Mouse (Mus musculus) spleen, postnatal 10 days (tissue): ENCODE measurements around the gene Polr1e.
"Not testable (repeated sequence)": the region's sequence is repeated elsewhere in the genome, so short reads cannot be mapped to it uniquely, and the experiment has no call there.

Experiments
- DNase-seq, 2 experiments: peaks; one replicate each; pipeline ENCODE4 v3.0.0; 2021 to 2022; ENCODE audit warnings: low spot score in 2 of 2

Polr1e gene

DNA sequence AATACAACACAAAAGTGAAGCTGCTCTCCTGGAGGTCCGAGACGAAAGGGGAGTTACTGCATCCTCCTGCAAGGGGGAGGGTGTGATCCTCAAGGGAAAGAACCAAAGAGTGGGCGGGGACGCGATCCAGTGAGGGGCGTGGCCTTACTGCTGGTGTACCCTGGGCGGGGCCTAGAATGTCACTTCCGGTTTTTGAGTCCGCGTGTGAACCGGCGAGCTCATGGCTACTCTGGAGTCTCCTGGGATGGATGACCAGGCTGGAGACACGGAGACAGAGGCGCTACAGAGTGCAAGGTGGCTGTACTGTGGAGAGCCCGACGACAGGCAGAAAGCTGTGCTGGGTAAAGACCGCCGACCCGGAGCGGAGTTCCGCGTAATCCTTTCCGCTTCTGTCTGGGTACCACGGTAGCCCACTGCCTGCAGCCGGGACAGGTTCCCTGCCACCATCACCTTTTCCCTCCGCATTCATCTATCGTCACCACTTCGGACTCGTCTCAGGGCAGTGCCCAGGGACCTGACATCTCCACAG lies at the start of gene Polr1e:
Polr1e (plus strand) TSS at position 132 of the 529 bp plus-strand sequence.
- DNase-seq, result peak; percentile 91 to 97

DNA sequence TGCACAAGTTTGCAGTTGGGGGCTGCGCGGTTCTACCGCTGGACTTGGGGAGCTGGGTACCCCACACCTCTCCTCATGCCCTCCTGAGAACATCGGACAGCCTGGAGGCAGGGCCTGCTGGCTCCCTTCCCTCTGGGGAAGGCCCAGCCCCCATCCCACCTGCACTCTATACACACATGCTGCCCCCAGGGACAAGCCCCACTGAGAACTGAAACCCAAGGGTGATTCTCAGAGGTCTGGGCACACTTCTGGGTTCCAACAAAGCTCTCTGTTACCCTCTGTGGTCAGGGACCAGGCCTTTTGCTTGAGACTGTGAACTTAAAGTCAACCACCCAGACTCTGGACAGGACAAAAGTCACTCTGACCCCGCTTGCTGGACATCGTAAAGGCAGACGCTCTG lies 48.3 kb upstream of the Polr1e start:
- DNase-seq, result peak in 1 of 2 experiments; percentile 79

DNA sequence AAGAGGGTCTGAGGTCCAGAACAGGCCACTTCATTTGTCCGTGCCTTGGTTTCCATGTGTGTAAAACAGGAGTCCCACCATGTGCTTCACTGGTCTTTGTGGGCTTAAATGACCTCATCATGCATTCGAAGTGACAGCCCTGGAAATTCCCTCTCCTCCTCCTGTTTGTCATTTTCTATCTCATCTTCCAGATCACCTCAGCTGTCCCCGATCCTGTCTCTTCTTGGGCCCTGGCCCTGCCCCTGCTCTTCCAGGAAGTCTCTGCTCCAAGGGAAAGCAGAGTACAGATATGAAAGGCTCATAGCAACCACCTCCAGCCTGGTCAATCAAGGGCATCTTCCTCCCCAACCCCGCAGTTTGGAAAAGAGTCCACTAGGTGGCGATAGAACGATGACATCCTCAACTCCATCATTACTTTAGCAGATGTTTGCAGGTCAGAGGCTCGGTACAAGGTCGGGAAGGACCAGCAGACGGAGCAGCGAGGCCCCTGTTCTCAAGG lies 47.7 kb upstream of the Polr1e start:
- DNase-seq, result peak; percentile 49 to 77

DNA sequence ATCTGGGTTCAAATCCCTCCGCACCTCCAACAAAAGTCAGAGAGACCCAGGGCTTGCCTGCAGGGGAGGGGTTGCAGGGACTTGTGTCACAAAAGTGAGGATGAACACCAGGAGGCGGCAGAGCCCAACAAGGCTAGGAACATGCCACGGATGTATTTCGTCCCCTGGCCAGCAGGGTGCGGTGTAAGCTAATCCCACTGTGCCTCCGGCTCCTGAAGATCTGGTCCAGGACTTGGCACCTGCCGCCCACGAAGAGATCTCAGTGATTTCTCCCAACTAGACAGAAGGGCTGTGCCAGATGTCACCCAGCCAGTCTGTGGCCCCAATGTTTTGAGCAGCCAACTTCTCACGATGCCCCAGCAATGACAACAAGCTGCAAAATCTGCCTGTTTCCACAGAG lies 44.9 kb upstream of the Polr1e start:
- peak; percentile 82 to 93 for DNase-seq

DNA sequence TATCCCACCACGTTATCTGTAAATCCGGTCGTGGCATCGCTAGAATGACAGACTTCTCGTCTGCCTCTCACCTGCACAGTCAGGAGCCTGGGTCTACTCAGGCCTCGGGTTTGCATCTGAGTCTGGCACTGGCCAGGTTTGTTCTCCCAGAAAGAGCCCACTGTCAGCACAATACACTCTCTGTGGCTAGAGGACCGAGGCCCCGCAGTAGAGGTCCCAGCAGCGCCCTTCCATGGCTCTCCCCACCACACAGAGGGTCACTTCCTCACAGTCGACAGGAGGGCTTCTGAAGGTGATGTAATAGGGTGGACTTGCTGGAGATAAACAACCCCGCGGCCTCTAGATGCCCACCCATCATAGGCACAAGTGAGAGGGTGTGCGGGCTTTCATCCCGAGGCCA lies 44.5 kb upstream of the Polr1e start:
- DNase-seq, result no peak

DNA sequence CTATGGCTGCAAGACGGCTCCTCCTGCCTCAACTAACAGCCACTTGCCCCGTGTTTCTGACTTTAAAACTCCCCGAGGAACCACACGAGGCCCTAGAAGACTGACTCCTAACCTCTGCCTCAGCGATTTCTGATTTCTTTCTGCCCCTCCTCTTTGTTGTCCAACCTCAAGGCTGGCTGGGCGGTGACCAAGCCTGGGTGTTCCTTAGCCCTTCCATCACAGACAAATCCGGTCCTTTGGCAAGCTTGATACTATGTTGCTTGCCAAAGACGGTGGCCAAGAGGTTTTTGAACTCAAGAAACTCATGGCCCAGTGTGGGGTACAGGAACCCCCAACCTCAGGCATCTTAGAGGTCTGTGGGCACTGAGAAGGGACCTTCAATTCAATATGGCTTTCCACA lies 44.1 kb upstream of the Polr1e start:
- DNase-seq, result no peak

DNA sequence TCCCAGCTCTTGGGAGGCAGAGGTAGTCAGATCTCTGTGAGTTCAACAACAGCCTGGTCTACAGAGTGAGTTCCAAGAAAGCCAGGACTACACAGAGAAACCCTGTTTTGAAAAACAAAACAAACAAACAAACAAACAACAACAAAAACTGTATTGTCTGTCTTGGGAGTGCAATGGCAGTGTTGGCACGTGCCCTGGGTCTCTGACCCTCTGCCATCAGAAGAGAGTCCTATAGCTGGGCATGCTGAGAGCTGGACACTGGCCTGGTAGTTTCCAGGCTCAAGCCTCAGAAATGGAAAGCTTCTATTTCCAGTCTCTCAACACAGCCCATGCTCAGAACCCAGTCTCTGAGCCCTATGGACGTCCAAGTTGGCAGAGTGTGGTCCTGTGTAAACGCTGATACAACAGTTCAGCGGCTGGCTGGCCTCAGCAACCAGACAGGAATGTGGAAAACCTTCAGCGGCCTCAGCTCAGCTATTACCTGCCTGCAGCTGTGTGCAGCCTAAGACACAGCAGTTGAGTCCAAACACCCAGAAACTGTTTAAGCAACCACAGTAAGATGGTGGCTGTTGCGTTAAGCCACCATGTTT lies 42.3 kb upstream of the Polr1e start:
- no peak for DNase-seq

DNA sequence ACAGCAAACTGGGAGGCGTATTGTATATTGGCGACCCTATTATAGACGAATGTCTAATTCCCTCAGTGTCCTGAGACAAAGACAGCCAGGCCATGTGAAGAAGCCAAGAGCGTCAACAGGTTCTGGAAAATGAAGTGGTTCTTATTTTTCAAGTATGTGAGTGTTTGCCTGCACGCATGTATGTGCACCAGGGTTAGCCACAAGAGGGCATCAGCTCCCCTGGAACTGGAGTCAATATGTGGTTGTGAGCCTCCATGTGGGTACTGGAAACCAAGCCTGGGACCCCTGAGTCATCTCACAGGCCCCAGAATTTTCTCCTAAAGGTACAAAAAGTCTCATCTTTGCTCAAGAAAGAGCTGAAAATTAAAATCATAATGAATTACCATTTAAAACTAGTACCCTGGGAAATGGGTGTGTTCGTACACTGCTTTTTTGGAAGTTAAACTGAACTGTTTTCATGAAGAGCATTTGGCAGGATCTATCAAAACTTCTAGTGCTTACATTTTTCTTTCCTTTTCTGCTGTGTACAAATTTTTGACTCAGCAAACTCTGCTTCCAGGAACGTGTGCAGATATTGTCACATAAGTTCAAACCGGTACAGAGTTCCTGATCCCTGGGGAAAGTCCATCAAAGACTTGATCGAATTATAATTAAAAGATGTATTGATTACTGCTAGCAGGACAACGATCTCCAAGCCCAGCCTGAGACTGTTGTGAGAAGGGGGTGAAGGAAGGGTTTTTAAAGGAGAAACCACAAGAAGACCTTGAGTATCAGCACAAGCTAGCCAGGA lies 41.3 kb upstream of the Polr1e start:
- no peak for DNase-seq

DNA sequence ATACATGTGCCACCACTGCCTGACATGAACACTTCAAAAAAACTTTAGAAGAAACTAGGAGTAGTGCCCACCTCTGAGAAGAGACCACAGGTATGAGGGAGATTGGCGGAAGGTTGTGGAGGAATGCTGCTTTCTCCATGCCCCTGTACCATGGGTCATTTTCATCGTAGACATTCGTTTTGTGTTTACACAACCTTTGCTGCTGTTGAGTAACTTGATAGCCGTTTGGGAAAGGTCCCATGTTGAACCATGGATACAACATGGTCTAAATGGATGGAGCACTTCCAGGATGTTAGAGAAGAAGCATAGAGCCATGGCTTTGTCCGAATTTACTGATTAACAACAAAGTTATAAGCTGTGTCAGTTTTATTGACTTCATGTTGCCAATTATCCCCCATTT lies 40.2 kb upstream of the Polr1e start:
- DNase-seq, result no peak

DNA sequence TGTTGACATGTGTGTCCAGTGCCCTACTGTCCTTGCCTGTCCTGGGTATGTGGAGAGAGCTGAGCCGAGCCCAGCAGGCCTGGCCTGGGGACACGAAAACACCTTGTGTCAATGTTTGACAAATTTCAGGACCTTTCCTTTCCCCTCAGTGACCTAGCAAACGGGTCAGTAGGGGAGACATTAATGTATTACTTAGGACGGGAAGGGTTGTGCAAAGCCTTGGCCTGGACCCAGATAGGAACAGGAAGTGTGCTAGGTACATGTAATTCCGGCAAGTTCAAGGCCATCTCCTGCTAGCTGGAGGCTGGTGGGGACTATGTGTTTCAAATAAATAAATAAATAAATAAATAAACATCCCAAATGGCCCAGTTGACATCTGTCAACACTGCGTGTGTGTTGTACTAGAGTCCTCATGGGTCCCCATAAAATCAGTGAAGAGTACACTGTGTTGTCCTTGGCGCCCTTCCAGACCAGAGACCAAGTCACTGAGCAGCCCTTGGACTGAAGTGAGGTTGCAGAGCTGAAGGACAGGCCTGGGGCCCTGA lies 38.5 kb upstream of the Polr1e start:
- DNase-seq, result no peak

DNA sequence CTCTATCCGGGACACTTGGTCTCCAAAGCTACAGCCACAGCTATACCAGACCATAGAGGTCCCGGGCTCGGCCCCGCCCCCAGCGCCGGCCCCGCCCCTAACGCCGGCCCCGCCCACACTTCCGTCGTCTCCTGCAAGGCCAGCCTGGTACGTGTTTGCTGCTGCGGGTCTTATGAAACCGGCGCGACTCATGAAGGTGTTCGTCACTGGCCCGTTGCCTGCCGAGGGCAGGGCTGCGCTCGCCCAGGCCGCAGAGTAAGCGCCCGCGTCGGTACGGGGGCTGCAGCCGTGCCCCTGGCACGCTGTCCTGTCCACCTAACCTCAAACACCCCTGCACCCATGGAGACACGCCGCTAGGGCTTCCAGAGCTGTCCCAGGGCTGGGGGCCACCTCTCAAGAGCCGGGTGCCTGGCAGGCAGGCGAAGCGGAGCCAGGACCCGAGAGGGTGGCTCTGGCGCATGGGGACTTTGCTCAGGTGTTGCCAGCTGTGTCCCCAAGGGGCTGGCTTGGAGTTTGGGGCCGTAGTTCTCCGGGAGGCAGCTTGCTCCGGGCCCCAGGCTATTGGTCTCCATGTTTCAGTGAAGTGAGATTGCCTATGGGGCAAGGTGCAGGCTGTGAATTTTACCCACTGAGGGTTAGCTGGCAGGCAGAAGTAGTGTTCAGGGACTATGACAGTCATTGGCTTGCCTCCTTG lies 37.0 kb upstream of the Polr1e start, which contains the start of gene Grhpr:
Grhpr (plus strand) TSS at position 116 of the 694 bp plus-strand sequence.
- DNase-seq, result peak; percentile 77 to 88

DNA sequence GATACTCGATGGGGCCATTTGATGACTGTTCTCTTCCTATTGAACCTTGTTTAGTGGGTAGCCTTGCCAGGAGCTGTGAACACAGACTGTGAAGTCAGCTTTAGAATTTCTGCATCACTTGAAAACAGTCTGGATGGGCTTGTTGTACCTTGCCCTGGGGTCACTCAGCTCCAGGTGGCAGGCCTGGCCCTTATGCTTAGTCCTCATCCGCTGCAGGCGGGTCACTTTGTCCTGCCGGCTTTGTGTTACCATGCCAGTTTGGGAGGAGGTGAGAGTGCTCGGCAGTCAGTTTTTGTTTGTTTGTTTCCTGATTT lies 36.5 kb upstream of the Polr1e start:
- DNase-seq, result no peak

DNA sequence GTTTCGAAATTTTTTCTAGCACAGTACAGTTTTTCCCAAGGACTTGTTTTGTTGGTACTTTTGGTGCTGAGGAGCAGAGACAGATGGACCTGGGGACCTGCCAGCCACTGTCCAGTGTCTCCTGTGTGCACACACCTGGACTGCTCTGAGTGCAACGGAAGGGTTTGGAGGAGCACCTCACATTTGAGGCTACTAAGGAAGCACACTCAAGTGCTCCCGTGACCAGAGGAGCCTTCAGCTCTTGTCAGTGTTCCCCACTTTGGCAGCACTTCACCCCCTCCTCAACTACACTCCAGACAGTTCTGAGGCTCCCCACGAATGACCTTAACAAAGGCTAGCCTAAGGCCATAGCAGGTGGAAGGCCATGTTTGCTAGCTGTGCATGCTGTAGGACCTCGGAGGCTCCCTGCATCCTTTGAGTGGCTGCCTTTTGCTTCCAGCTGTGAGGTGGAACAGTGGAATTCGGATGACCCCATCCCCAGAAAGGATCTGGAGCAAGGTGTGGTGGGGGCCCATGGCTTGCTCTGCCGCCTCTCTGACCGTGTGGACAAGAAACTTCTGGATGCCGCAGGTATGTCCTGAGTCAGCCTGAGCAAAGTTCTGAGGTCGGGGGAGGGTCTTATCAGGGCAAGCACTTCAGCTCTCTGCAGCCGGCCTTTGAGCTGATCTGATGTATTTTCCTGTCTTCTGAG lies 35.8 kb upstream of the Polr1e start:
- DNase-seq, result no peak

DNA sequence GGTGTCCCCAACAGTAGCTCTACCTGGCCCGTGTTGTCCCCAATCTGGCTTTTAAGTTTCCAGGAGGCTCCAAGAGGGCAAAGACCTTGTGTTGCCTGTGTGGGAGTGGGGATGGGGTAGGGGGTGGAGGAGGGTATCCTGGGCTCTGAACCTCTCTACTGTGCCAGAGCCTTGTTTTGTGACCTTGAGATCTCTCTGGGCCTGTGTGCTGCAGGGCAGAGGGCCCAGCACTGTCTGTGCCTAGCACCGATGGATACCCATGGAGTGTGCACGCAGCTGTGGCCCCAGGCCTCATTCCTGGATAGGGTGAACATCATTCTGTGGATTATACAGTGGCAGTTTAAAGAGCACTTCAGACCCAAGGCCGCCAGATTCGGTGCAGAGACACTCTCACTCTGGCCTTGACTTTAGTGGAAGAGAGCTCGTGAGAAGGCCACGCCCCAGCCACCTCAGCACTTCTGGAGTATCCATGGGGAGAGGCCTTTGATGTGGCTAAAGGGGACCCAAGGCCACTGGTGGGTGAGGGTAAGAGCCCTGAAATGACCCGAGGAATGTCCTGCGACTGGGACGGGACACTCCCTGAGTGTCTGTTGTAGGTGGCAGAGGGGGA lies 35.1 kb upstream of the Polr1e start:
- DNase-seq, result no peak

DNA sequence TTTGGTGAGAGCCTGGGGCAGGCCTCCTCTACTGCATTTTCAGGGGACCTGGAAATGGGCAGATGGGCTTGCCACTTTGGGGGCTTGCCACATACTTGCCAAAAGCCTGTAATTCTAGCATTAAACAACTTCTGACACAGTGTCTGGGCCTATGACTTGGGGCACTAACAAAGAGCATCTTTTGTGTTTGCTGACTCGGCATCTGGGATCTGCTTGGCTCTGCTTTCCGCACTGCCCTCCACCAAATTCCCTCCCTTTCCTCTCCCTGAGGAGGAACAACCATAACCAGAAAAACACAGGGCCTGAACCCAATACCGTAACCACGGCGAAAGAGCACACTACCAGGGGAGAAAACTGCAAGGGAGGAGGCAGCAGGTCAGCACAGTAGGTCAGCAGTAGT lies 27.8 kb upstream of the Polr1e start:
- no peak for DNase-seq

DNA sequence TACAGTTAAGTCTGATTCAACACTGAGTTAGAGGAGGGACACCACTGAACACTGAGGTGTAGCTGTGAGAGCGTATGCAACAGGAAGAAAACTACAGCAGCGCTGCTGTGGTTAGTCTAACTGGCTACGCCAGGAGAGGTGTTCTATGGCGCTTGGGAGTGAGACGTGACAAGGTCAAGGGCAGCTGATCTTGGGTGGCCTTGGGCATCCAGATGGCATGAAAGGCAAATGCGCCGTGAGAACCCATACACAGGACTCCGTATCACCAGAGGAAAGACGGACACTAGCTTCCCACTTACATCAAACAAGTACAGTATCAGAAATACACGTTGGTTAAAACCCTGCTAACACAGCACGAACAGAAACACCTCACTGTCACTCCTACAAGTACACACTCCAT lies 26.1 kb upstream of the Polr1e start:
- not testable (repeated sequence) for DNase-seq

DNA sequence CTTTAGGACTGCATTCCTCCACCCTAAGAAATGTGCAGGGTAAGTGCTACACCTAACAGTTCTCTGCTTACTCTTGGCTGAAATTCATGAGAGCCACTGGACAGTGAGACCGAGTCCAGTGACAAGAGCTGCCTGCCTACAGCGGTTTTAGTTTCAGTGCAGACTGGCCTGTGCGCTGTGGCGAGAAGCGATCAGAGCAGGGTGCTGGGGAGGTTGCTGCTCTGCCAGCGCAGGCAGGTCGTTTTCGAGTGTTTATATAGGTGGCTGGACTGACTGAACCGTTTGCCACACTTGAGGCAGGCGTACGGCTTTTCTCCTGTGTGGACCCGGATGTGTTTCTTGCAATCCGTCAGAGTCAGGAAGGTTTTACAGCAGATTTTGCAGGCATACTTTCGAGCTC lies 25.2 kb upstream of the Polr1e start:
- DNase-seq, result not testable (repeated sequence)

DNA sequence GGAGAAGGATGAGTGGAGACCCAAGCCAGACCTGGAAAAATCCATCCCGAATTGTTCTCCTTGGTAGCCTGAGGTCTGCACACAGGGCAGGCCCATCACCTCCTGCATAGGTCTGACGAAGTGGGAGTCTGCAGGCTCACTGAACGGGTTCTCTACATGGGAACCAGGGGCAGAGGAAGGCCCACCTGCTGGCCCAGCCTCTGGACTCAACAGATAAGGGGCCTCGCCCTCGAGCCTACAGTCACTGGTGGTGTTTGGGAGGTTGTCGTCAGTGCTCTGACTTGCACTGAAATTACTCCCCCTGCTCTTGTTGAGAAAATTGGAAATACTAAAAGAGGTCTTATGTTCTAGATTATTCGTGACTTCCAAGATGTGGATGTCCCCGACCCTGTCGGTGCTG lies 24.5 kb upstream of the Polr1e start:
- DNase-seq, result peak in 1 of 2 experiments; percentile 77

DNA sequence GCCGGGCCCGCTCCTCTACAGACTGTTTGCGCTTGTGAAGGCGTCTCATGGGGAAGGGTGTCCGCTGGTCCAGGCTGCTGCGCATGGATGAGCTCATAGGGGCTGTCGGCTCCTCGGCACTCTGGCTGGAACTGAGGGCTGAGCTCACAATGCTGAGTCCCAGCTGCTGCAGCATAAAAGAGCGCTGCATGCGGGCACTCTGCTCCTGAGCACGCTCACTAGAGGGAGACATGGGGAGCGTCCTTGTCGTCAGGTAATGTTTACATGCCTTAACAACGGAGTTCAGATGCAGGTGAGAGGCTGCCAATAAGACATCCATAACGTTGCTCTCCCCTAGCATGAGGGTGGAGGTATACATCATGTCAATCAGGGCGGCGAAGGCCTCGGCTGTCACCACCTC lies 23.6 kb upstream of the Polr1e start:
- DNase-seq, result no peak

DNA sequence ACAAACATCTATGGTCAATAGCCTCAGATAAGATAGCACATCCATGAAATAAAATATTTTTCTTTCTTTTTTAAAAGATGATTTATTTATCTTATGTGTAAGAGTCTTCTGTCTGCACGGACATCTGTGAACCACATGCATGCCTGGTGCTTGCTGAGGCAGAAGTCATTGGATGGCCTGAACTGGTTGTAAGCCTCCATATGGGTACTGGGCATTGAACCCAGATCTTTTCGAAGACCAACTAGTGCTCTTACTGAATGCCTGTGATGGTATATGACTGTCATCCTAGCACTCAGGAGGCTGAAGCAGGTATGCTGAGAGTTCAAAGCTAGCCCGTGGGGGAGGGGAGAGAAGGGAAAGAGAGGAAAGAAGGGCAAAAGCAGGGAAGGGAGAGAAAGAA lies 20.3 kb upstream of the Polr1e start:
- DNase-seq, result no peak

DNA sequence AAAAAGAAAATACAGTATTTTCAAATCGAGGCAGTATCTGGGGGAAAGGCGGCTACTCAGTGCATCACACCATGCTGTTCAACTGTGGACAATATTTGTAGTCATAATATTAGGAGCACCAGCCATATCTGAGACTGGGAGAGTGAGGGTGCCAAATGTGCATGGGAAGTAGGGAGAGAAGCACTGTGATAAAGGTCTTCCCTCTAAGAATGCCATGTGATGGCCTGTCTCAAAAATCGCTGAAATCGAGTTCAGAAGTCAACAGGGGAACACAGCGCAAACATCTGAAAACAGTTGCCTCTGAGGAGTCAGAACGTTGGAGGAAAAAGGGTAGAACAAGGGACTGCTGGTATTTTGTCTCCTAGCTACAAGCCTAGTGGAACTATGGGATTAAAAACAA lies 18.4 kb upstream of the Polr1e start:
- no peak for DNase-seq
